Mouse (Mus musculus): ENCODE measurements around the gene Olfr199. TPM values are rescaled to one million over a fixed set of nuclear protein-coding genes. Genes with fewer than 3 reads are reported as not detected.

Gene Olfr199
- polyA plus RNA-seq (2014; fragmentation: Illumina TruSeq; extraction: RNeasy Lipid Tissue Mini Kit (QIAGEN cat#74804); ENCODE audit: low read depth, low replicate concordance) = not detected

GRCm38 (mm10) chr16:59219667-59220066, at the start of gene Olfr199:
Olfr199 (minus strand) TSS chr16:59219767.

GRCm38 (mm10) chr16:59203433-59203832, 16.1 kb downstream of the Olfr199 start, which contains the start of gene Olfr198:
Olfr198 (minus strand) TSS chr16:59203533.

GRCm38 (mm10) chr16:59170354-59170753, 49.2 kb downstream of the Olfr199 start, which contains the start of gene Olfr196:
Olfr196 (minus strand) TSS chr16:59170454.

Other genes with a start within 250 kb of the Olfr199 start
- not detected for gene Olfr183, start 224.4 kb downstream of the Olfr199 start, polyA plus RNA-seq (2014; fragmentation: Illumina TruSeq; extraction: RNeasy Lipid Tissue Mini Kit (QIAGEN cat#74804); ENCODE audit: low read depth, low replicate concordance)
- gene Olfr186, start 189.5 kb downstream of the Olfr199 start, polyA plus RNA-seq (2014; fragmentation: Illumina TruSeq; extraction: RNeasy Lipid Tissue Mini Kit (QIAGEN cat#74804); ENCODE audit: low read depth, low replicate concordance) = not detected
- gene Olfr187, start 180.0 kb downstream of the Olfr199 start, polyA plus RNA-seq (2014; fragmentation: Illumina TruSeq; extraction: RNeasy Lipid Tissue Mini Kit (QIAGEN cat#74804); ENCODE audit: low read depth, low replicate concordance) = not detected
- gene Olfr190, start 141.8 kb downstream of the Olfr199 start, polyA plus RNA-seq (2014; fragmentation: Illumina TruSeq; extraction: RNeasy Lipid Tissue Mini Kit (QIAGEN cat#74804); ENCODE audit: low read depth, low replicate concordance) = not detected
- gene Olfr191, start 129.9 kb downstream of the Olfr199 start, polyA plus RNA-seq (2014; fragmentation: Illumina TruSeq; extraction: RNeasy Lipid Tissue Mini Kit (QIAGEN cat#74804); ENCODE audit: low read depth, low replicate concordance) = not detected
- gene Olfr193, start 107.9 kb downstream of the Olfr199 start, polyA plus RNA-seq (2014; fragmentation: Illumina TruSeq; extraction: RNeasy Lipid Tissue Mini Kit (QIAGEN cat#74804); ENCODE audit: low read depth, low replicate concordance) = not detected
- not detected for gene Olfr194, start 98.7 kb downstream of the Olfr199 start, polyA plus RNA-seq (2014; fragmentation: Illumina TruSeq; extraction: RNeasy Lipid Tissue Mini Kit (QIAGEN cat#74804); ENCODE audit: low read depth, low replicate concordance)
- not detected for gene Olfr195, start 72.7 kb downstream of the Olfr199 start, polyA plus RNA-seq (2014; fragmentation: Illumina TruSeq; extraction: RNeasy Lipid Tissue Mini Kit (QIAGEN cat#74804); ENCODE audit: low read depth, low replicate concordance)
- not detected for gene Olfr196, start 49.3 kb downstream of the Olfr199 start, polyA plus RNA-seq (2014; fragmentation: Illumina TruSeq; extraction: RNeasy Lipid Tissue Mini Kit (QIAGEN cat#74804); ENCODE audit: low read depth, low replicate concordance)
- gene Olfr198, start 16.2 kb downstream of the Olfr199 start, polyA plus RNA-seq (2014; fragmentation: Illumina TruSeq; extraction: RNeasy Lipid Tissue Mini Kit (QIAGEN cat#74804); ENCODE audit: low read depth, low replicate concordance) = not detected
- not detected for gene Olfr201, start 52.9 kb upstream of the Olfr199 start, polyA plus RNA-seq (2014; fragmentation: Illumina TruSeq; extraction: RNeasy Lipid Tissue Mini Kit (QIAGEN cat#74804); ENCODE audit: low read depth, low replicate concordance)
- not detected for gene Olfr202, start 67.0 kb upstream of the Olfr199 start, polyA plus RNA-seq (2014; fragmentation: Illumina TruSeq; extraction: RNeasy Lipid Tissue Mini Kit (QIAGEN cat#74804); ENCODE audit: low read depth, low replicate concordance)
- gene Olfr203, start 79.1 kb upstream of the Olfr199 start, polyA plus RNA-seq (2014; fragmentation: Illumina TruSeq; extraction: RNeasy Lipid Tissue Mini Kit (QIAGEN cat#74804); ENCODE audit: low read depth, low replicate concordance) = not detected
- gene Olfr204, start 98.5 kb upstream of the Olfr199 start, polyA plus RNA-seq (2014; fragmentation: Illumina TruSeq; extraction: RNeasy Lipid Tissue Mini Kit (QIAGEN cat#74804); ENCODE audit: low read depth, low replicate concordance) = not detected
- gene Olfr205, start 111.4 kb upstream of the Olfr199 start, polyA plus RNA-seq (2014; fragmentation: Illumina TruSeq; extraction: RNeasy Lipid Tissue Mini Kit (QIAGEN cat#74804); ENCODE audit: low read depth, low replicate concordance) = not detected
- not detected for gene Olfr206, start 129.5 kb upstream of the Olfr199 start, polyA plus RNA-seq (2014; fragmentation: Illumina TruSeq; extraction: RNeasy Lipid Tissue Mini Kit (QIAGEN cat#74804); ENCODE audit: low read depth, low replicate concordance)
- not detected for gene Olfr209, start 144.2 kb upstream of the Olfr199 start, polyA plus RNA-seq (2014; fragmentation: Illumina TruSeq; extraction: RNeasy Lipid Tissue Mini Kit (QIAGEN cat#74804); ENCODE audit: low read depth, low replicate concordance)
- gene Gabrr3, start 187.6 kb upstream of the Olfr199 start, polyA plus RNA-seq (2014; fragmentation: Illumina TruSeq; extraction: RNeasy Lipid Tissue Mini Kit (QIAGEN cat#74804); ENCODE audit: low read depth, low replicate concordance) = not detected

Measured in adipose tissue, adult 10 weeks (tissue).